Mouse (Mus musculus): ENCODE data around the gene Phlpp1.
A peak's percentile ranks its signal among the peaks of the same experiment; 100 is the strongest.
"Not testable (repeated sequence)": the region's sequence is repeated elsewhere in the genome, so short reads cannot be mapped to it uniquely, and the experiment has no call there.

Gene Phlpp1

DNA sequence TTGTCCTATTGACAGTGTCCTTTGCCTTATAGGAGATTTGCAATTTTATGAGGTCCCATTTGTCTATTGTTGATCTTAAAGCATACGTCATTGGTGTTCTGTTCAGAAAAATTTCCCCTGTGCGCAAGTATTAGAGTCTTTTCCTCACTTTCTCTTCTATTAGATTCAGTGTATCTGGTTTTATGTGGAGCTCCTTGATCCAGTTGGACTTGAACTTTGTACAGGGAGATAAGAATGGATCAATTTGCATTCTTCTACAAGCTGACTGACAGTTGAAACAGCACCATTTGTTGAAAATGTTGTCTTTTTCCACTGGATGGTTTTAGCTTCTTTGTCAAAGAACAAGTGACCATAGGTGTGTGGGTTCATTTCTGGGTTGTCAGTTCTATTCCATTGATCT, 140.3 kb downstream of the Phlpp1 start:
- DNase-seq (ENCODE audit: low spot score in 2 of 2) = not testable (repeated sequence)

DNA sequence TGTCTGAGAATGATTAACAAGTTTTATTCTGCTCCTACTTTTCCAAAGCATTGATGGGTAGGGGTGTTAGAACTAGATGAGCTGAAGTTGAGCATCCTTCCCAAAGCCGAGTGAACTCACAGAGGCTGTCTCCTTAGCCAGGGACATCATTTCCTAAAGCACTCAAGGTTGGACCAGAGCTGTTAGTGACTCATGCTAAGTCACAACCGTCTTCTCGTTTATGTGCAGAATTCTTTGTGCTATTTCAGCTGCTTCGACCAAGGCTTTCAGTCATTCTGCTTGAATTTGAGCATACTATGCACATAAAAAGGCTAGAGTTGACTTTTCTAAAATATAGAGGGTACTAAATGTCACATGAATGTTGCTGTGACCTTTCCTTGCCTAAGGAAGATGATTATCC, 142.9 kb downstream of the Phlpp1 start:
- DNase-seq (ENCODE audit: low spot score in 2 of 2) = no peak

DNA sequence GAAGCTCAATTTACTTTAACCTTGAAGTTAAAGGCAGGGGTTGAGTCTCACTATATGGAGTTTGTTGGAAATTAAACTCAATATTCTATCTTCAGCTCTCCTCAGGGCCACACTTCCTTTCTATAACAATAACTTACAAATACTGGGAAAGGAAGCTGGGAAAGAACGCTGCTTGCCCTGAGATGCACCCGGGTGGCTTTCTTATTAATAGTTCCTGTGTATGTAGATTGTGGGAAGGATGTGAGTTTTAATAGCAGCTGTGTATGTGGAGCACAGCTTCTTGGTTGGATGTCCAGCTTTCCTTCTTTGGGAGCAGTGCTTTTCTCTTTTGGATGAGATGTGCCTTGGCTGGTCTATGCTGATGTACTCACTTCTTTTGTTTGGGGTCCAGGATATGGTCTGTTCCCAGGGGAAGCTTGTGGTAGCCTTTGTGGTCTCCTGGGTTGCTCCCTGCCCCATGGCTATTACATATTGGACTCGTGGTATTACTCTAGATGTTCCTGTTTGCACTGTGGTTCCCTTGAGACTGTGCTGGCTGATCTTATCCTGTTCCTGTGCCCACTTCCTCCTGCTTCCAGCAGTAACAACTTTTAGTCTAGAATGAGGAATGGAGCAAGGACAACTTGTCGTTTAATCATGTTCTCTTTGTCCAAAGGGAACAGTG, 145.2 kb downstream of the Phlpp1 start:
- DNase-seq (ENCODE audit: low spot score in 2 of 2) = peak in 1 of 2 experiments; percentile 47

DNA sequence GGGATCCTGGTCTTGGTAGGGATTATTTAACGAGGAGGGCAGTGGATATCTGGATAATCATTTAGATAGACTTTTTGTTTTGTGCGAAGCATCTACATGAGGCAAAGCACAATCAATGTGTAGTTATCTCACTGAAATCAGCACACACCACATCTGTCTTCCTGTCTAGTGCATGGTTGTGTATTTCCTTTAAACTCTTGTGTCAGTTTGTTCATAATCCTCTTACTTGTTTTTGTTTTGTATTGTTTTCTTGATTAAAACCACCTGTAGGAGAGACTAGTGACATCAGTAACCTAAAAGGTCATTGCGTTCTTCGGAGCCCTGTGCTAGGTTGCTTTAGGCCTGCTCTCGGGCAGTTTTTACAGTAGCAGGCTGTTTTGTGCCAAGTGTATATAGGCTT, 146.8 kb downstream of the Phlpp1 start:
- DNase-seq (ENCODE audit: low spot score in 2 of 2) = no peak

DNA sequence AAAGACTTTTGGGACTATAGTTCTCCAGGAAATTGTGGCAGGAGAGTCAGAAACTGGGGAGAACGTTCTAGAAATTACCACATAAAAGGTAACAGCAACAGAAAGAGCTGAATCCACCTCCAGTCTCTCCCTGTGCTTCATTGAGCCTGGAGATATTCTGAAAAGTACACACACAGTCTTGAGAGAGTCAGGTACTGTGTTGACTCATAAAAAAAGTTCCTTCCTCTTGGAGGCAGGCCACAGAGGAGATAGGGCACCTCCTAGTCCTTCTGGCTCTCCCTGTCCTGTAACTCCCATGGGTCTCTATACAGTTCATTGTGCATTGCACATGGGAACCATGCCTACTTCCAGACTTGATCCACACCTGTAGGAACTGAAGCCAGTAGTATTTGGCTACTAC, 149.0 kb downstream of the Phlpp1 start:
- DNase-seq (ENCODE audit: low spot score in 2 of 2) = no peak

DNA sequence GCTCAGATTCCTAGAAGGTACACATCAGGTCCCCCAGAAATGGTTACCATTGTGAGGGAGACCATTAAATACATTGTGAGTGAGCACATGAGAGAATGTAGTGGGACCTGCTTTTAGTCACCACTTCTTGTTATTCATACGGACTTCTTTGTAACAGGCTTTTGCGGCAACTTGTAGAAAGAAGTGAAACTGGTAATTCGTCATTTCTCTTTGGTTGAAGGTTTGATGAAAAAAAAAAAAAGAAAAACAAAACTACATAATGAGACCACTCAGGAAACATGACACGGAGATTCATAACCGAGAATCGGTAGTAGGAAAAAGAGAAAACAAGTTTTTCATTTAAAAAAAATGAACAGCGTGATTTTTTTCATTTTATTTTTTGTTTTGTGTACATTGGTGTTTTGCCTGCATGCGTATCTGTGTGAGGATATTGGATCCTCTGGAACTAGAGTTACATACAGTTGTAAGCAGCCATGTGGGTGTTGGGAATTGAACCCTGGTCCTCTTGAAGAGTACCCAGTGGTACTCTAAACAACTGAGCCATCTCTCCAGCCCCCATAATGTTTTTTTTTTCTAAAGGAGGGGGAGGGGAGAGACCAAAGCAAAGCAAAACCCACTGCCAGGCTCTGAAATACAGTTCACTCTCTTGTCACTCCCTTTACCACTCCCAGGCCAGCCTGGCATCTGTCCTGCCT, 150.0 kb downstream of the Phlpp1 start:
- no peak for DNase-seq (ENCODE audit: low spot score in 2 of 2)

DNA sequence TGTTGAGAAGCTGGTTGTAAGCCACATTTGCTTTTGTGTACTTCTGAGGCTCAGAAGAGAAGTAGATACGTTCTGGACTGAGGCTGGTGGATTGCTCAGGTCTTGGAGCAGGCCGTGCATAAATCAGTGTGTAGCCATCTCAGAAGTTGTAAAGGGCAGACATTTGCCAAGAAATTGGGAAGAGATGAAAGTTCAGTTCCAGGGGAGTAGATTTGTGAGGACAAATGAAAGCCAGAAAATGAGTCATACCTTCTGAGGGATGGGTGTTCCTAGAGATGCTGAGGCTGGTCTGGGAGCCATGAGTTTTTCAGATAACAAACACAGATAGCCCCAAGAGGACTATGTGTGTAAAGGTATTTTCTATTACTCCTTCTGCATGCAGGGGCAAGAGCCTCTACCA, 155.1 kb downstream of the Phlpp1 start:
- DNase-seq (ENCODE audit: low spot score in 2 of 2) = peak; percentile 13 to 24

DNA sequence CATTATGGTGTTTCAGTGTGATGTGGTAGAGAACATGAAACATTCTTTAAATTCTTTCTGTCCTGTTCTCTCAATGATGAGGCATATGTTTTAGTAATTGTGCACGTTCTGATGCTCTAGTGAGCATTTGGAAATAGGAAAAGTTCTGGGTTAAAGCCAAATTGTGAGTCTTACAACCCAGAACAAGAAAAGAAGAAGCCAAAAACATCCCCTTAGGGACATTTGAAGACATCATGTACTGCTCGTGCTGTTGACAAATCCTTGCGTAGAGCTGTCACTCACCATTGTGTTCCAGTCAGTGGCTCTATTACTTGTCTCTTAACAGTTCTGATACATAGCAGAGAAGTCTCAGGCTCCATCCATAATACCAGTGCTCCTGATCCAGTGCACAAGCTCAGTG, 170.5 kb downstream of the Phlpp1 start:
- DNase-seq (ENCODE audit: low spot score in 2 of 2) = no peak

DNA sequence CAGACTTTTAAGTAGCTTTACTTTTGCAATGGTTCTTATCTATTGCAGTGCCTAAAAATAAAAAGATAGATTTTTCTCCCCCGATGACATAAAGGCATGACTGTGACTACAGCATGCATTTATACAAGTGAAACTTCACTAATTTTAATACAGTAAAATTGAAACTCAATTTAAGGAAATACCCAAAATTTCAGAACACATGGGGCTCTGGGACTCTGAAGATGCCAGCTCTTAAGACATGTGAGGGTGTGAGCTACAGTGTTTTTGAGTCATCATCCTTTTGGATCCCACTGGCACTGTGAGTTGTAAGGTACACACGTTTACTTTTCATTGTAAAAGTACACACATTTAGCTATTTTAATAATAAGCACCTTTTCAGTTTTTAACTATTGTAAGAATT, 173.7 kb downstream of the Phlpp1 start:
- no peak for DNase-seq (ENCODE audit: low spot score in 2 of 2)

DNA sequence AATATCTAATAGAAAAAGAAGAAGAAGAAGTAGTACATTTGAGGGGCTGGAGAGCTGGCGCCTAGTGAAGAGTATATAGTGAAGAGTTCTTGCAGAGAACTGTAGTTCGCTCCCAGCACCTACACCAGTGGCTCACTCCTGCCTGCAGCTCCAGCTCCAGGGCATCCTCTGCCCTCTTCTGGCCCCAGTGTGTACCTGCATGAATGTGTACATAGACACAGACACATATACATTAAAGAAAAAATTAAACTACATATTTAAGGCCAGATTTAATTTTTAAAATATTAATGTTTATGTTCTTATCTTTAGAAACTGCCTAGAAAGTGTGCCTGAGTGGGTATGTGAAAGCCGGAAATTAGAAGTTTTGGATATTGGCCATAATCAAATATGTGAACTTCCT, 175.2 kb downstream of the Phlpp1 start:
- DNase-seq (ENCODE audit: low spot score in 2 of 2) = no peak

DNA sequence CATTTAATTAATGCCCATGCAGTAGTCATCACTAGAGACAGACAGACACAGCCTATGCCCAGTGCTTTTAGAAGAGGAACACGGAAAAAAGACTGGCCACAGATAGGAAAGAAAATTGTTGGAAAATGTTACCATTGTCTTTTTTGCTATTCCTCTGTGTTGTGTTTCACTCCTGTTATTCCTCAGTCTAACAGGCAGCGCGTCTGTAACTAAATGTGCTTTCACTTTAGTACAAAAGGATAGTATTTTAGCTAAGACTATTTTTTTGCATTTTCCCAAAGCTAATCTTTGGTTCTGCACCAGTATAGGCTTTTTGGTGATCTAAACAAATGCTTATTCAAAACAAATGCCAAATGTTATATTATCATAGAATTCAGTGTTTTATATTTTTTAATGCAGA, 177.6 kb downstream of the Phlpp1 start:
- DNase-seq (ENCODE audit: low spot score in 2 of 2) = no peak

DNA sequence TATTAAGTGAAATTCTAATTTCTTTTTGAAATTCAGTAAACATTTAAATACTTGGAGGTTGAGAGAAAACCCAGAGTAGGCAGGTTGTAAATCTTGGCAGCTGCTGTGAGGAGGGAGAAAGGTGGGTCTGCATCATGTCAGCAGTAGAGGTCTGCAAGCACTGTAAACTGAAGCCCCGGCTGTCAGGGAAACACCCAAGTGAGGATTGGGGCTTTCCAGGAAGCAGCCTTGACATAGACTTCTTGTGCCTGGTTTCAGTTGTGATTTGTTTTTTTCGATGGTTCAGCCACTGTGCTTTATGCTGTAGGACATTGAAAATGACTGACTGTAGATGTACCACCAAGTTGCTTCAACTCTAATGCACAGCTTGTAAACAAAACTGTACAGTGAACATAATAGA, 180.0 kb downstream of the Phlpp1 start:
- DNase-seq (ENCODE audit: low spot score in 2 of 2) = no peak

DNA sequence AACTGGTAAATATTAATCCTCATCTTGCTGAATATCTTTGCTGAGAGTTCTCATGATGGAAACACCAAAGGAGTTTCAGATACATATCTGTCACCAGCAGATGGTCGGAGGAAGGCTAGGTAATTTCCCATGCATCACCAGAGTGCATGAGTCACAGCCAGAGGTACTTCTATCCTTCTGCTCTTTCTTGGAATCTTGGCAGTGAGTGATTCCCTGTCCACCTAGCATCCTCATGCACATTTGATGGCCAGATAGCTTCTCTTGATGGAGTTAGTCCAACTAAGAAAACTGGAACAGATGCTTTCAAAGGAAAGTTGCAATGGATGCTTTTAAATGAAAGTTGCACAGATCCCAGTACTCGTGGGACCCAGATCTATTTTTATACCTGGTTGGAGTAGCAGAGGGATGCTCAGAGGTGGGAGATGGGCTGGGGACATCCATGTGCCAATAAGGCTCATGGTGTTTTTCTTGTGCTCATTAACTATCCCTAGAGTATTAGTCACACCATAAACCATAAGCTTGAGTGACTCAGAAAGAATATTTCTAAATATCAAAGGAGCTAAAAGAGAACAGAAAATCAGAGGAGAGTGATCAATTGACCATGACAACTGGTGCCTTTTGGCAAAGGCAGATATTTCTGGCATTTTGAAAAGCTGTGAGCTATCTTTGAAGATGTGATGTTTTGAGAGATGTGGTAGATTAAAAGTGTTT, 181.4 kb downstream of the Phlpp1 start:
- no peak for DNase-seq (ENCODE audit: low spot score in 2 of 2)

DNA sequence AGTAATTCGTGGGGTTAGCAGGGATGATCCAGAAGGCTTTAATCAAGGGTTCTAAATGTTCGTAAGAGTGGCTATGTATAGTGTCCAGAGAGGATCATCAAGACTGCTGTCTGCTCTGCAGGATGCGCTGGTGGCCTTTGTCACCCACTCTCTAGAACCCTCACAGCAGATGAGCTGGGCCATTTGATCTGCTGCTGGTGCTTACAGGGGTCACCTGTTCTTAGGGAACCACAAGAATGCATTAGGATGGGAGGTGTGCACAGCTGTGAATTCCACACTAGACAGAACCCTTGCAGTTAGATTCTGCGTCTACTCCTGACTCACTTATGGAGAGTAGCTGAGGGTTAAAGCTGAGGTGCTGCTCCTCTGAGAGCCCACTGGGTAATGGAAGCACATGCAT, 182.4 kb downstream of the Phlpp1 start:
- no peak for DNase-seq (ENCODE audit: low spot score in 2 of 2)

DNA sequence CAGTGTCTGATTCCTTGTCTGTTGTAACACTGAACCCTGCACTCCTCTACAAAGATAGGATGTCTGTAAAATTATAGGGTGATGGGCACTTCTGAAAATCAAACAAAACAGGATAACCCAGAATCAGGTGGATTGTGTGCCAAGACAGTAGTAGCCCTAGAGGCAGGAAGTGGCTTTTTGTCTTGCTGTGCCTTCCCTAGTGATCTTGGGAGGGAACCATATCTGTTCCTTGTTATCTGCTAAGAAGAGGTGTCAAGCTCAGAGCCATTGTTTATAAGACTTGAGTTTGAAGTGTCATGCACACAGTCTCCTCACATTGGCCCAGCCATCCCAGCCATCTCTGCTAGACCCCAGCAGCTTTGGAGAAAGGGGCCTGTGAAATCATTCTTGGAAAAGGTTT, 187.9 kb downstream of the Phlpp1 start:
- DNase-seq (ENCODE audit: low spot score in 2 of 2) = no peak

DNA sequence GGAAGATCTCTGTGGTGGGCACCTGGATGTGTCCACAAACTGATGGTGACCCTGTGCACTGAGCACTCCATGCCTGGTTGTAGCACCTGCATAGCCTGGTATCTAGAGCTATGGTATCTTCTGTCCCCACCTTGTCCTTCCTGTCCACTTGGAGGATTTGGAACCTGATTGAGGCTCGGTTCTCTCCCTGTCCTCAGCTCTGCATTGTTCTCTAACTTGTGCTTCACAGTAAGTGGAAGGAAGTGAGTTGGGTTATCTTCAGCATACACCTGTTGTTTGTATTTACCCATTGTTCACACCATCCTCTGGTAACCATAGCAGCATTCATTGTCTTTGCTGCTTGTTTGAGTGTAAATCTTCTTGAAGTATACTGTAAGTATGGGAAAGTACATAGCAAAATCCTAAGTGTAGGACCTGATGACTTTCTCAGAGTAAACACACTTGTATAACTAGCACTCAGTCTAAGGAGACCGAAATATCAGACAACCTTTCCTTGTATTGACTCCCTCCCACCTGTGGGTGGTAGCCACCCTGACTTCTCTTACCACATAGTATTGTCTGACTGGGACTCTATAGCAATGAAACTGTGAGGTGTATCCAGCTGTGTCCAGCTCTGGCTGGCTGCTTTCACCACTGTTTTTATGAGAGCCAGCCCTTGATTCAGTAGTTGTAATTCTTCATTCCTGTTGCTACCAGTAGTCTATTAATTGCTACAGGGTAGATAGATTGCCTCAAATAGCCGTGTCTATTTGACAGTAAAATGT, 191.5 kb downstream of the Phlpp1 start:
- no peak for DNase-seq (ENCODE audit: low spot score in 2 of 2)

DNA sequence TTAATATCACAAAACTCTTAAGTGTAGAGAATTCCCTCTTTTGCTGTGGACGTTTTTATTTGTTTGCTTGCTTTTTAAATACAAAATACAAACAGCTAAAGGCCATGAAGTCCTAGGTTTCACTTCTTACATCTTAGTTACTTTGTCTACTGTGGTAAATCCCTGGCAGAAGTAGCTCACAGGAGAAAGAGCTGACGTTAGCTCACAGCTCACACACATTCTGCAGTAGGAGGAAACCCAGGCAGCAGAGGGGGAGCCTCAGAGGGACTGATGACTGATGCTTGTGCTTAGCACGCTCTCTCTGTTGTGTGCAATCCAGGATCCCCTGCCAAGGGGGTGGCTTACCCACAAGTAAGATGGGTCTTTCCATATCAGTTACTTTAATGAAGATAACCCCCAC, 197.8 kb downstream of the Phlpp1 start:
- no peak for DNase-seq (ENCODE audit: low spot score in 2 of 2)

DNA sequence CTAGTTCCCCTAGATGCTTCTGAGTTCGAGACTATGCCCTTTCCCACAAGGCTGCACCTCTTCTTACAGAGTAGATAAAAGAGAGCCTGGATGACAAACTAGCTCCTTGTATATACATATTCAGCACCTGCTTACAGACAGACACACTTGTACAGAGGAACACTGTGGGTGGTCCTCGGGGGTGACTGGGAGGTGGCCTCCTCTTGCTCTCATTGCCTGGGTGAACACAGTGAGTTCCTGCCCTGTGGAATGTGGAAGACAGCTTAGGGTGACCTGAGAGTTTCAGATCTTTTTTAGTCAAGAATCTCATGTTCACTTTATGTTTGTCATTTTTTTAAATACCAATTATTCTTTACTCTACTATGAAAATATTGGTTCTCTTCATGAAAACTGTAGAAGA, 200.9 kb downstream of the Phlpp1 start:
- DNase-seq (ENCODE audit: low spot score in 2 of 2) = no peak

DNA sequence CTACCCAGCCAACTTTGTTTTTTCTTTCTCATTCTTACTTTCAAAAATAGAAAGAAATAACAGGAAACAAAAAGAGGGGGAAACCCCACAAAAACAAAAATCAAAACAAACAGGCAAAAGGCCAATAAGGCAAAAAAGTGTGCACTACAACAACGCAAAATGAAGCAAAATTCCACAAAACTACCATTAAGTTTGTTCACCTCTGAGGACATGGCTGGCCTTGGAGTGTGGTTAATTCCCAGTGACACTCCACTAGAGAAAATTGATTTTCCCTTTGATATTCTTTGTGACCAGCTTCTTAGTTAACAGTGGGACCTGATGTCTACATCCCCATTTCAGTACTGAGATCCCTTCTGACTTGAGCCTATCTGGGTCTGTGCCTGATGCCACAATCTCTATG, 202.1 kb downstream of the Phlpp1 start:
- no peak for DNase-seq (ENCODE audit: low spot score in 2 of 2)

DNA sequence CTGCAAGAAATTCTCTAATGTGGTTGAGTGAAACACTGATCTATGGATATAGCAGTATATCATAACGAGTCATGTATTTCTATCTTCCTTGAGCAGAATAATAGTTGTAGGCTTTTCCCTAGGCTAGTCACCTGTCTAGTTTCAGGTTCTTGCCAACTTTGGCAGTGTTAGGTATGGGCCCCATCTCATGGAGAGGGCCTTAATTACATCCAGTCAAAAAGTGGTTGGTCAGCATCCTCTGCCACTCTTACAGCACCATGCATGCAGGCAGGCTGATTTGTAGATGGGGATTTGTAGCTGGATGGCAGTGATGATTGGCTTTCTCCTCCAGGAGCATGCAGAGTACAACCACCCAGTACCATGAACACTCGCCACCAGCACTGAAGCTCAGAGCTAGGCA, 202.7 kb downstream of the Phlpp1 start:
- no peak for DNase-seq (ENCODE audit: low spot score in 2 of 2)

DNA sequence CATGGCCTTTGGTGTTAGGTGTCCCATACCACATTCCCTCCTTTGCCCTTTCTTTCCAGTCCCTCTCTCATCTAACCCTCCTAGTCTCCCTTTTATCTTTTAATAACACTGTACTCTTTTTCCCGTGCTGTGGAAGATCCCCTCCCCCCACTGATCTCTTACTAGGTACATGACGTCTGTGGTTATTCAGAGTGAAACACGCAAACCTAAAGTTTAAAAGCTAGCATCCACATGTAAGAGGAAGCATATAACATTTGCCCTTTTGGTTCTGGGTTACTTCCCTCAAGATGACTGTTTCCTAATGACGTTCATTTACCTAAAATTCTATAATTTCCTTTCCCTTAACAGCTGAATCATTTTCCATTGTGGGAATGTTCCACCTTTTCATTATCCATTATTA, 203.4 kb downstream of the Phlpp1 start:
- DNase-seq (ENCODE audit: low spot score in 2 of 2) = no peak

DNA sequence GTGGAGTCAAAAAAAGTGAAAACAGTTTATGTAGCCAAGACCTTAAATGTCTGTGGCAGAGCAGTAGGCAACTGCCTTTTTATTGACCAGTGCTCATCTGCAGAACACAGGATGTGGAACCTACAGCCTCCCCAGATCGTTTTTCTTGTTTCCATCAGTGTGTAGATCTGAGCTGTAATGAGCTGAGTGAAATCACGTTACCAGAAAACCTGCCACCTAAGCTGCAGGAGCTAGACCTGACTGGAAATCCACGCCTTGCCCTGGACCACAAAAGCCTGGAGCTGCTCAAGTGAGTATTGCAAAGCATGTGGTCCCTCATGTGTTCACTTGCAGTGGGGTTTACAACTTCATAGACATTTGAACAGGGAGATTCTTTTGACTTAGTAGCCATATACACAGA, 204.5 kb downstream of the Phlpp1 start:
- DNase-seq (ENCODE audit: low spot score in 2 of 2) = no peak
